Mouse (Mus musculus) CH12.LX (cell line): ENCODE measurements around the gene Tfdp1. TPM values are rescaled to one million over a fixed set of nuclear protein-coding genes. Genes with fewer than 3 reads are reported as not detected.

Experiments
- DNase-seq: peaks from one replicate; pipeline ENCODE4 v3.0.0-alpha.2; 2013; ENCODE audit errors: extremely low read depth
- H3K27ac ChIP-seq: 2 replicates; pipeline ENCODE4 v1.5.1; 2012; ENCODE audit warnings: low read depth, mild to moderate bottlenecking, control low read depth, moderate library complexity; ENCODE audit not compliant: insufficient read depth
- H3K27me3 ChIP-seq: replicated peaks from 2 replicates; pipeline ENCODE3; 2012; ENCODE audit warnings: inconsistent platforms
- H3K36me3 ChIP-seq, 2 experiments: replicated peaks in 1 of 2; 2 replicates each; pipeline versions ENCODE3 to v1.6.1; 2012; ENCODE audit warnings: inconsistent platforms in 1 of 2, low read length in 1 of 2, mild to moderate bottlenecking in 1 of 2, mixed read lengths in 1 of 2, moderate library complexity in 1 of 2; ENCODE audit not compliant: control insufficient read depth in 1 of 2, insufficient read depth in 1 of 2
- H3K4me1 ChIP-seq, 2 experiments: 2 replicates each; pipeline ENCODE4 v1.6.1; 2012; ENCODE audit warnings: inconsistent platforms in 1 of 2, moderate library complexity in 1 of 2; ENCODE audit not compliant: insufficient read depth in 2 of 2, control insufficient read depth in 1 of 2
- H3K4me2 ChIP-seq: 2 replicates; pipeline ENCODE4 v1.6.1; 2012; ENCODE audit warnings: low read depth, mild to moderate bottlenecking, control low read depth; ENCODE audit not compliant: poor library complexity, insufficient read depth, severe bottlenecking
- H3K4me3 ChIP-seq, 3 experiments: fragments of 150-350 bp in 1 of 3; sonication (generic) in 1 of 3; replicated peaks in 1 of 3; 2 replicates each; pipeline versions ENCODE3 to v1.5.1; 2011 to 2012; ENCODE audit warnings: low read depth in 2 of 3, low read length in 2 of 3, mild to moderate bottlenecking in 2 of 3, moderate library complexity in 2 of 3, control low read depth in 1 of 3, improper control_type of control experiment in 1 of 3, inconsistent platforms in 1 of 3, mixed read lengths in 1 of 3; ENCODE audit not compliant: poor library complexity in 1 of 3
- H3K79me2 ChIP-seq: replicated peaks from 2 replicates; pipeline ENCODE4 v1.6.1; 2012; ENCODE audit warnings: mild to moderate bottlenecking, moderate library complexity; ENCODE audit not compliant: control insufficient read depth, poor library complexity, insufficient read depth, severe bottlenecking; ENCODE audit errors: extremely low read depth
- H3K9ac ChIP-seq: 2 replicates; pipeline ENCODE4 v1.6.1; 2012; ENCODE audit warnings: low read depth, mild to moderate bottlenecking, control low read depth, moderate library complexity; ENCODE audit not compliant: insufficient read depth
- H3K9me3 ChIP-seq: replicated peaks from 2 replicates; pipeline ENCODE3; 2012; ENCODE audit warnings: low read length, inconsistent platforms, mixed read lengths
- BHLHE40 ChIP-seq: IDR thresholded peaks from 2 replicates; pipeline ENCODE4 v1.6.1; 2011; ENCODE audit warnings: mild to moderate bottlenecking, low read depth, low read length, improper control_type of control experiment
- CHD1 ChIP-seq: IDR thresholded peaks from 2 replicates; pipeline ENCODE4 v1.6.1; 2012; ENCODE audit warnings: low read depth, low read length, improper control_type of control experiment, inconsistent platforms
- CHD2 ChIP-seq: IDR thresholded peaks from 2 replicates; pipeline ENCODE4 v1.6.1; 2011; ENCODE audit warnings: low read length, improper control_type of control experiment
- CTCF ChIP-seq, 2 experiments: IDR thresholded peaks in 1 of 2; conservative IDR thresholded peaks in 1 of 2; 2 replicates each; pipeline ENCODE4 v1.5.1; 2011 to 2012; ENCODE audit warnings: low read depth in 2 of 2, low read length in 2 of 2, improper control_type of control experiment in 1 of 2, inconsistent platforms in 1 of 2, mild to moderate bottlenecking in 1 of 2, moderate library complexity in 1 of 2
- ELF1 ChIP-seq: IDR thresholded peaks from 2 replicates; pipeline ENCODE4 v1.6.1; 2014; ENCODE audit warnings: low read depth, mild to moderate bottlenecking, inconsistent platforms, low read length, improper control_type of control experiment
- EP300 ChIP-seq: IDR thresholded peaks from 2 replicates; pipeline ENCODE4 v1.6.1; 2011; ENCODE audit warnings: low read length, improper control_type of control experiment
- ETS1 ChIP-seq: conservative IDR thresholded peaks from 2 replicates; pipeline ENCODE4 v1.6.1; 2012; ENCODE audit warnings: low read depth, mild to moderate bottlenecking, inconsistent platforms, low read length, improper control_type of control experiment, moderate library complexity
- GABPA ChIP-seq: IDR thresholded peaks from 2 replicates; pipeline ENCODE4 v1.6.1; 2012; ENCODE audit warnings: low read depth, low read length, improper control_type of control experiment, inconsistent platforms; ENCODE audit not compliant: insufficient replicate concordance
- IRF4 ChIP-seq: IDR thresholded peaks from 2 replicates; pipeline ENCODE4 v1.6.1; 2014; ENCODE audit warnings: low read depth, mild to moderate bottlenecking, inconsistent platforms, low read length, improper control_type of control experiment
- JUND ChIP-seq: conservative IDR thresholded peaks from 2 replicates; pipeline ENCODE4 v1.6.1; 2011; ENCODE audit warnings: low read depth, low read length, improper control_type of control experiment
- KAT2A ChIP-seq: IDR thresholded peaks from 2 replicates; pipeline ENCODE4 v1.6.1; 2012; ENCODE audit warnings: low read length, improper control_type of control experiment, inconsistent platforms; ENCODE audit not compliant: insufficient replicate concordance
- MAFK ChIP-seq: IDR thresholded peaks from 2 replicates; pipeline ENCODE4 v1.6.1; 2011; ENCODE audit warnings: low read length, improper control_type of control experiment; ENCODE audit not compliant: insufficient replicate concordance
- MAZ ChIP-seq: IDR thresholded peaks from 2 replicates; pipeline ENCODE4 v1.6.1; 2012; ENCODE audit warnings: low read depth, mild to moderate bottlenecking, inconsistent platforms, low read length, improper control_type of control experiment, moderate library complexity
- MXI1 ChIP-seq: IDR thresholded peaks from 2 replicates; pipeline ENCODE4 v1.6.1; 2011; ENCODE audit warnings: mild to moderate bottlenecking, low read depth, low read length, improper control_type of control experiment
- MYC ChIP-seq: IDR thresholded peaks from 2 replicates; pipeline ENCODE4 v1.6.1; 2011; ENCODE audit warnings: low read depth, mild to moderate bottlenecking, improper control_type of control experiment, low read length
- NRF1 ChIP-seq: IDR thresholded peaks from 2 replicates; pipeline ENCODE4 v1.6.1; 2014; ENCODE audit warnings: low read depth, mild to moderate bottlenecking, inconsistent platforms, low read length, improper control_type of control experiment, moderate library complexity
- POLR2A ChIP-seq: IDR thresholded peaks from 2 replicates; pipeline ENCODE4 v1.6.1; 2011; ENCODE audit warnings: low read depth, mild to moderate bottlenecking, improper control_type of control experiment, low read length
- POLR2AphosphoS2 ChIP-seq: IDR thresholded peaks from 2 replicates; pipeline ENCODE4 v1.6.1; 2011; ENCODE audit warnings: low read depth, low read length, improper control_type of control experiment
- RAD21 ChIP-seq: IDR thresholded peaks from 2 replicates; pipeline ENCODE4 v1.6.1; 2011; ENCODE audit warnings: low read depth, mild to moderate bottlenecking, low read length, improper control_type of control experiment, moderate library complexity
- RCOR1 ChIP-seq: conservative IDR thresholded peaks from 2 replicates; pipeline ENCODE4 v1.6.1; 2012; ENCODE audit warnings: low read depth, mild to moderate bottlenecking, inconsistent platforms, low read length, improper control_type of control experiment
- SIN3A ChIP-seq: IDR thresholded peaks from 2 replicates; pipeline ENCODE4 v1.6.1; 2012; ENCODE audit warnings: low read length, improper control_type of control experiment, inconsistent platforms
- SMC3 ChIP-seq: IDR thresholded peaks from 2 replicates; pipeline ENCODE4 v1.6.1; 2011; ENCODE audit warnings: low read depth, low read length, improper control_type of control experiment
- TCF12 ChIP-seq: IDR thresholded peaks from 2 replicates; pipeline ENCODE4 v1.6.1; 2014; ENCODE audit warnings: low read depth, mild to moderate bottlenecking, inconsistent platforms, low read length, improper control_type of control experiment
- USF1 ChIP-seq: IDR thresholded peaks from 2 replicates; pipeline ENCODE4 v1.6.1; 2014; ENCODE audit warnings: low read depth, mild to moderate bottlenecking, inconsistent platforms, low read length, improper control_type of control experiment
- USF2 ChIP-seq: conservative IDR thresholded peaks from 2 replicates; pipeline ENCODE4 v1.6.1; 2011; ENCODE audit warnings: low read depth, low read length, improper control_type of control experiment
- ZC3H11A ChIP-seq: IDR thresholded peaks from 2 replicates; pipeline ENCODE4 v1.6.1; 2012; ENCODE audit warnings: low read depth, mild to moderate bottlenecking, inconsistent platforms, low read length, improper control_type of control experiment
- ZMIZ1 ChIP-seq: IDR thresholded peaks from 2 replicates; pipeline ENCODE4 v1.6.1; 2012; ENCODE audit warnings: low read depth, mild to moderate bottlenecking, inconsistent platforms, low read length, improper control_type of control experiment
- ZNF384 ChIP-seq: IDR thresholded peaks from 2 replicates; pipeline ENCODE4 v1.6.1; 2012; ENCODE audit warnings: low read depth, low read length, improper control_type of control experiment, inconsistent platforms
- dilution Hi-C: fragments of 300-500 bp; cut with MboI; formaldehyde crosslinking; loops from 2 replicates; pipeline ENCODE4 v1.14.3; 2020; ENCODE audit warnings: low sequenced_read_pairs; ENCODE audit not compliant: extremely low pct_unique_long_range_greater_than_20kb, extremely low pct_ligation_motif_present
- in situ Hi-C: fragments of 300-500 bp; cut with MboI; formaldehyde crosslinking; loops from 3 replicates; pipeline ENCODE4 v1.14.3; 2019; ENCODE audit warnings: low sequenced_read_pairs, low pct_ligation_motif_present, low pct_unique_long_range_greater_than_20kb, mixed read lengths
- polyA plus RNA-seq: library from polyadenylated mRNA; unstranded; fragments of >175 nt; gene quantifications from 2 replicates; pipeline ENCODE4 v1.2.1, GENCODE M21; 2012; ENCODE audit warnings: low read depth; ENCODE audit not compliant: insufficient read length
- total RNA-seq, 2 experiments: library from RNA; depleted of rRNA; stranded (reverse); fragments of 300-350 nt in 1 of 2; fragments of >200 nt in 1 of 2; gene quantifications; 2 replicates each; pipeline ENCODE4 v1.2.3; 2012 to 2014

The Tfdp1 gene
- total and polyA plus RNA-seq, 3 experiments, result 189 to 338 (median 301) TPM

GRCm38 (mm10) chr8:13338901-13339645 is 522 bp downstream of the Tfdp1 start (continued):
- TF ChIP-seq NRF1, result peak; percentile 29; the same call in 1 of the 2 replicates
- TF ChIP-seq JUND, result no peak
- TF ChIP-seq IRF4, result no peak
- TF ChIP-seq ZNF384, result no peak
- no peak for TF ChIP-seq KAT2A
- no peak for TF ChIP-seq SMC3
- no peak for TF ChIP-seq POLR2AphosphoS2

DNA sequence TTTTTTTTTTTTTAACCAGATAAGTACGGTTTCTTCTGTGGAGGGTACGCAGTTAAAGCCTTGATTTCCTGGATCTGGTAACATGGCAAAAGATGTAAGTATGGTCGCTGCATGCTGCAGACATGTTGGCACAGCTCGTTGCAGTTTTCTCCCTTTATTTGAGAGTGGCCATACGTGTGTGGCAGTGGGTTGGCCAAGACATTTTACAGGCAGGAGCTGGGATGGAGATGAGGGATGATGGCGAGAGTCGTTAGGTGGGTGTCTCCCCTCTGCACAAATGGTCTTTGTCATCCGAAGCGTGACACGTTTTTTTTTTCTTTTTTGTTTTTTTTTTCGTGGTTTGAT is 1.1 kb downstream of the Tfdp1 start:
- peaks cover 25 to 57% of the 10 kb centered on the region in 2 experiments for H3K4me1 ChIP-seq
- H3K9ac ChIP-seq, result peak overlapping the region; percentile 99
- no peak for TF ChIP-seq USF2
- no peak for TF ChIP-seq CHD1
- no peak for TF ChIP-seq MAZ
- no peak for TF ChIP-seq POLR2A
- peak; percentile 36; the same call in 1 of the 2 replicates for TF ChIP-seq ZNF384
- no peak for TF ChIP-seq MAFK
- no peak for TF ChIP-seq TCF12
- no peak for TF ChIP-seq USF1
- TF ChIP-seq CTCF (conservative IDR thresholded peaks at IDR 0.05 in 1 of 2, IDR thresholded peaks at IDR 0.05 in 1 of 2; ENCODE audit: low read depth in 2 of 2, low read length in 2 of 2), result no peak
- no peak for TF ChIP-seq ZMIZ1
- 0 out of 2 replicates have a peak, but pooled peaks have one; percentile 12 for TF ChIP-seq MXI1
- TF ChIP-seq CHD2, result no peak
- TF ChIP-seq SIN3A, result peak; percentile 53; the same call in 1 of the 2 replicates
- TF ChIP-seq BHLHE40, result no peak
- TF ChIP-seq ETS1, result no peak
- no peak for TF ChIP-seq ELF1
- TF ChIP-seq RCOR1, result no peak
- no peak for TF ChIP-seq IRF4
- TF ChIP-seq ZC3H11A, result no peak
- no peak for TF ChIP-seq JUND
- TF ChIP-seq MYC, result no peak
- TF ChIP-seq GABPA, result no peak
- TF ChIP-seq EP300, result no peak
- no peak for TF ChIP-seq RAD21
- H3K27me3 ChIP-seq, result no peaks in the 10 kb centered on the region
- in situ Hi-C loops (no loop called here), dilution Hi-C loops (no loop called here)
- H3K27ac ChIP-seq, result peak overlapping the region; percentile 37; the same call in 1 of the 2 replicates
- no peaks in the 10 kb centered on the region for H3K9me3 ChIP-seq
- peak overlapping the region; percentile 76 to 97 (median 86) for H3K4me3 ChIP-seq
- peaks cover 25 to 45% of the 10 kb centered on the region in 2 experiments for H3K36me3 ChIP-seq
- H3K4me2 ChIP-seq, result peak overlapping the region; percentile 74
- DNase-seq, result peak; percentile 45
- peaks cover 57% of the 10 kb centered on the region for H3K79me2 ChIP-seq
